Mouse (Mus musculus) A20 (cell line): ENCODE data around the gene Crat.
A peak's percentile ranks its signal among the peaks of the same experiment; 100 is the strongest.

Experiments
- DNase-seq: peaks from one replicate; pipeline ENCODE4 v3.0.0-alpha.2; 2011; ENCODE audit warnings: low read depth, low spot score

Crat gene

GRCm38 (mm10) chr2:30415157-30415935 is at the start of gene Crat:
Gene Crat (minus strand): TSS chr2:30415813.
- peak; percentile 91 for DNase-seq

GRCm38 (mm10) chr2:30464411-30464810 is 48.8 kb upstream of the Crat start:
- DNase-seq = no peak

- DNase-seq = peak; percentile 84
Observed at GRCm38 (mm10) chr2:30463904-30464330, 48.3 kb upstream of the Crat start.

- no peak for DNase-seq
Observed at GRCm38 (mm10) chr2:30463341-30463761, 47.7 kb upstream of the Crat start.

- no peak for DNase-seq
Observed at GRCm38 (mm10) chr2:30459241-30459640, 43.6 kb upstream of the Crat start.

- peak; percentile 43 for DNase-seq
Observed at GRCm38 (mm10) chr2:30458349-30458748, 42.7 kb upstream of the Crat start.

- DNase-seq = no peak
Observed at GRCm38 (mm10) chr2:30456104-30456980, 40.7 kb upstream of the Crat start.

- no peak for DNase-seq
Observed at GRCm38 (mm10) chr2:30454587-30454986, 39.0 kb upstream of the Crat start.

- DNase-seq = no peak
Observed at GRCm38 (mm10) chr2:30453570-30453969, 38.0 kb upstream of the Crat start.

- no peak for DNase-seq
Observed at GRCm38 (mm10) chr2:30451525-30451924, 35.9 kb upstream of the Crat start.

- no peak for DNase-seq
Observed at GRCm38 (mm10) chr2:30450530-30450929, 34.9 kb upstream of the Crat start.

GRCm38 (mm10) chr2:30448371-30448770 is 32.8 kb upstream of the Crat start:
- no peak for DNase-seq

GRCm38 (mm10) chr2:30446891-30447826 is 31.5 kb upstream of the Crat start:
- DNase-seq = no peak

GRCm38 (mm10) chr2:30445312-30445711 is 29.7 kb upstream of the Crat start:
- DNase-seq = no peak

- no peak for DNase-seq
Observed at GRCm38 (mm10) chr2:30444450-30444849, 28.8 kb upstream of the Crat start.

GRCm38 (mm10) chr2:30444006-30444405 is 28.4 kb upstream of the Crat start:
- DNase-seq = no peak

GRCm38 (mm10) chr2:30443281-30443680 is 27.7 kb upstream of the Crat start:
- DNase-seq = no peak

GRCm38 (mm10) chr2:30442498-30442890 is 26.9 kb upstream of the Crat start:
- no peak for DNase-seq

GRCm38 (mm10) chr2:30441518-30442497 is 26.2 kb upstream of the Crat start:
- peak; percentile 77 for DNase-seq
